Mouse (Mus musculus): ENCODE data around the gene Spsb1. TPM values are rescaled to one million over a fixed set of nuclear protein-coding genes. Genes with fewer than 3 reads are reported as not detected.

Gene Spsb1
- polyA plus RNA-seq, 2 experiments: 0.23 to 0.46 TPM

DNA sequence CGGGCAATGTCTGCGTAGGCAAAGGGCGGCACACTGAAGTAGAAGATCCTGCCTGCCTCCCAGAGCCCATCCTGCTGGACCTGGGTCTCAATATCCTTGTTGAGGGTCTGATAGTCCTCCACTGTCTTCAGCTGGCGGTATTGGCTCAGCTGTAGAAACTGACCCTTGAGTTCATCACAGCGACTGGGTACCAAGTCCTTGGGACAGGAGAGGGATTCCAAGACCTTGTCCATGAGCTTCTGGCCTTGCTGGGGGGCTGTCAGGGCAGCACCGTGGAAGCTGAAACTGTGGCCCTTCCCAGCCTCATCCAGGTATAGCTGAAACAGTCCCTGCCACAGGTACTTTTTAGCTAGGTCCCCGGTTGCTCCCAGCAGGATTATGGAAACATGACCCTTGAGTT, 41.1 kb upstream of the Spsb1 start:
- TF ChIP-seq CTCF (IDR thresholded peaks at IDR 0.05; ENCODE audit: low read depth): no peak
- no peak for TF ChIP-seq EP300 (IDR thresholded peaks at IDR 0.05; ENCODE audit: low read depth)
- H3K4me2 ChIP-seq (ENCODE audit: low read depth): no peak overlapping the region
- H3K27ac ChIP-seq: no peak overlapping the region
- H3K9ac ChIP-seq (replicated peaks): no peak overlapping the region
- no peak overlapping the region for H3K4me3 ChIP-seq (ENCODE audit: insufficient read depth in 1 of 2, low read depth in 2 of 2, low read length in 2 of 2)
- H3K4me1 ChIP-seq (replicated peaks; ENCODE audit: control insufficient read depth in 2 of 2, insufficient read depth in 2 of 2, low read length in 1 of 2): peaks cover 0 to 17% of the 10 kb centered on the region in 2 experiments; a peak in 2 of 4 replicates
- H3K27me3 ChIP-seq (ENCODE audit: control insufficient read depth, insufficient read depth, low read length): no peaks in the 10 kb centered on the region
- no peaks in the 10 kb centered on the region for H3K36me3 ChIP-seq (replicated peaks; ENCODE audit: control insufficient read depth, insufficient read depth, low read depth)
- DNase-seq (ENCODE audit: low read depth in 3 of 3, low spot score in 3 of 3) (no peak), ATAC-seq (ENCODE audit: insufficient read depth) (no peak)
- no peaks in the 10 kb centered on the region for H3K9me3 ChIP-seq (ENCODE audit: control insufficient read depth, low read length)
- 76% methylated on average over 7 of the region's 7 CpGs for WGBS (ENCODE audit: insufficient replicate concordance)

DNA sequence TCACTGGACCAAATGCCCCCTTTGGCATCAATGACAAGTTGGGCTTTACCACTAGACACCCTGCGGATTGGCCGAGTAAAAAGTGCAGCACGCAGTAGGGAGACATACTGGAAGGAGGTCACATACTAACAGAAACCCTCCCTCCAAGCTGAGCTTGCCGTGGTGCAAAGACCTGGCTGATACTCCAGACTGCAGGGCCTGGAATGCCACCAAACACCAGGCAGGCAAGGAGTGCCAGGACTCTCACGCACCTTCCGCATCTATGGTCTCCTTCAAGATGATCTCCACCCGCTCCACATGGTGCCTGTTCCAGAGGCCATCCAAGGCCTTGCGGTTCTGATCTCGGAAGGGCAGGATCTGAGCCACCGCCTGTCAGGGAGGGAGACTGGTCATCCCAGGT, 39.4 kb upstream of the Spsb1 start:
- 87% methylated on average over 10 of the region's 10 CpGs for WGBS (ENCODE audit: insufficient replicate concordance)
- Histone ChIP-seq H3K4me1 (replicated peaks; ENCODE audit: control insufficient read depth in 2 of 2, insufficient read depth in 2 of 2, low read length in 1 of 2) (peaks cover 3 to 18% of the 10 kb centered on the region in 2 experiments), H3K4me3 (ENCODE audit: insufficient read depth in 1 of 2, low read depth in 2 of 2, low read length in 2 of 2) (no peak overlapping the region), H3K9me3 (ENCODE audit: control insufficient read depth, low read length) (no peaks in the 10 kb centered on the region), H3K27me3 (ENCODE audit: control insufficient read depth, insufficient read depth, low read length) (no peaks in the 10 kb centered on the region), H3K36me3 (replicated peaks; ENCODE audit: control insufficient read depth, insufficient read depth, low read depth) (no peaks in the 10 kb centered on the region), H3K27ac (no peak overlapping the region), H3K4me2 (ENCODE audit: low read depth) (no peak overlapping the region), H3K9ac (replicated peaks) (no peak overlapping the region)
- ATAC-seq (ENCODE audit: insufficient read depth): no peak
- DNase-seq (ENCODE audit: low read depth in 3 of 3, low spot score in 3 of 3): no peak
- TF ChIP-seq CTCF (IDR thresholded peaks at IDR 0.05; ENCODE audit: low read depth) (no peak), EP300 (IDR thresholded peaks at IDR 0.05; ENCODE audit: low read depth) (no peak)

DNA sequence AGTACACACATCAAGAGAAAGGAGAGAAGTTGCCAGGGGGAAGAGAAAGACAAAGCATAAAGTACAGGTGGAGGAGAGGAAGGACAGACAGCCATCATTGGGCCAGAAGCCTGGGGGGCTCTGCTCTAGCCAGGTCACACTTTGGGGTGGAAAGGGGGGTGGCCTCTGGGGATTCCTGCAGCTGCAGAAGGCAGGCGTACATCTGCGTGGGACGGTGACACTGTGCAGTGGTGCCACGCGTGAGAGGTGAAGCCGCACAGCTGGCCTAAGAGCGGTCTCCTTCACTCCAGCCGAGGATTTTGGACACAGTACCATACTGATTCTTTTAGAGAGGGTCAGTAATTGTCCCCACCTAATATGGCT, 37.8 kb upstream of the Spsb1 start:
- H3K4me1 ChIP-seq (replicated peaks; ENCODE audit: control insufficient read depth in 2 of 2, insufficient read depth in 2 of 2, low read length in 1 of 2): peaks cover 3 to 22% of the 10 kb centered on the region in 2 experiments
- 81% methylated on average over 8 of the region's 8 CpGs for WGBS (ENCODE audit: insufficient replicate concordance)
- no peak for ATAC-seq (ENCODE audit: insufficient read depth)

GRCm38 (mm10) chr4:149991755-149992669, 37.2 kb upstream of the Spsb1 start:
- Histone ChIP-seq H3K27ac (no peak overlapping the region), H3K4me1 (replicated peaks; ENCODE audit: control insufficient read depth in 2 of 2, insufficient read depth in 2 of 2, low read length in 1 of 2) (peaks cover 3 to 22% of the 10 kb centered on the region in 2 experiments), H3K9ac (replicated peaks) (no peak overlapping the region), H3K4me3 (ENCODE audit: insufficient read depth in 1 of 2, low read depth in 2 of 2, low read length in 2 of 2) (no peak overlapping the region), H3K36me3 (replicated peaks; ENCODE audit: control insufficient read depth, insufficient read depth, low read depth) (no peaks in the 10 kb centered on the region), H3K4me2 (ENCODE audit: low read depth) (no peak overlapping the region), H3K27me3 (ENCODE audit: control insufficient read depth, insufficient read depth, low read length) (no peaks in the 10 kb centered on the region), H3K9me3 (ENCODE audit: control insufficient read depth, low read length) (no peaks in the 10 kb centered on the region)
- TF ChIP-seq EP300 (IDR thresholded peaks at IDR 0.05; ENCODE audit: low read depth) (no peak), CTCF (IDR thresholded peaks at IDR 0.05; ENCODE audit: low read depth) (no peak)
- DNase-seq (ENCODE audit: low read depth in 3 of 3, low spot score in 3 of 3): no peak
- WGBS (ENCODE audit: insufficient replicate concordance): 72% methylated on average over 13 of the region's 13 CpGs
- no peak for ATAC-seq (ENCODE audit: insufficient read depth)

More for the DNA sequence above, 37.8 kb upstream of the Spsb1 start:
- H3K4me2 ChIP-seq (ENCODE audit: low read depth): no peak overlapping the region
- H3K4me3 ChIP-seq (ENCODE audit: insufficient read depth in 1 of 2, low read depth in 2 of 2, low read length in 2 of 2): no peak overlapping the region
- H3K9ac ChIP-seq (replicated peaks): no peak overlapping the region
- no peaks in the 10 kb centered on the region for H3K36me3 ChIP-seq (replicated peaks; ENCODE audit: control insufficient read depth, insufficient read depth, low read depth)
- H3K27ac ChIP-seq: no peak overlapping the region
- H3K9me3 ChIP-seq (ENCODE audit: control insufficient read depth, low read length): no peaks in the 10 kb centered on the region
- no peaks in the 10 kb centered on the region for H3K27me3 ChIP-seq (ENCODE audit: control insufficient read depth, insufficient read depth, low read length)
- no peak for TF ChIP-seq CTCF (IDR thresholded peaks at IDR 0.05; ENCODE audit: low read depth)
- no peak for TF ChIP-seq EP300 (IDR thresholded peaks at IDR 0.05; ENCODE audit: low read depth)
- no peak for DNase-seq (ENCODE audit: low read depth in 3 of 3, low spot score in 3 of 3)

DNA sequence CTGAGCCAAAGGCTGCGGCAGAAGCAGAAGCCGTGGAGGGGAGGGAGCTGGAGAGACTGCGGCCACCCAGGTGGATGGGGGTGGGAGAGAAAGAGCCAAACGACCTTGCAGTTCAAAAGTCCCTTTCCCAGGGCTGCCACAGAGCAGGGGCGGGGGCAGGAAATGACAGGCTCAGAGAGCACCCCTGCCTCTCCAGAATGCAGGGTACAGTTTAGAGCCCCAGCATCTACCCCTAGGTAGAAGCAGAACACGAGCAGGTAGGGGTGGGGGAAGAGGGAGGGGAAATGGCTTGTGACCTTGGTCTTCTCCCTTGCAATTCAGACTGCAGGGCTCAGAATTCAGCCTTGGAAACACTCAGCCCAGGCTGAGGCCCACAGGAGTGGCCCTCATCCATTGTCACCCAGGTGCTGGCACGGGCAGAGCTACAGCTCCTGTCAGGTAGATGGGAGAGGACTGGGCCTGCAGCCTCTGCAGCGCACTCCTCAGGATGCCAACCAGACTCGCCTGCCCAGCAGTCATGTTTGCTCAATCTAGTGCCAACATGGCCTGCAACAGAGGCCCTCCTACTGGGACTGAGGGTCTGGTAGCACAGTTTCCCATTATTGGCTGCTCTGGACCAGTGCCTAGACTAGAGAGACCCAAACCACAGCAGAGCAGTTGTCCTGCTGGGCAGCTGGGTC, 36.3 kb upstream of the Spsb1 start:
- Histone ChIP-seq H3K9ac (replicated peaks) (no peak overlapping the region), H3K4me1 (replicated peaks; ENCODE audit: control insufficient read depth in 2 of 2, insufficient read depth in 2 of 2, low read length in 1 of 2) (peaks cover 3 to 22% of the 10 kb centered on the region in 2 experiments), H3K4me2 (ENCODE audit: low read depth) (no peak overlapping the region), H3K9me3 (ENCODE audit: control insufficient read depth, low read length) (no peaks in the 10 kb centered on the region), H3K27ac (no peak overlapping the region), H3K27me3 (ENCODE audit: control insufficient read depth, insufficient read depth, low read length) (no peaks in the 10 kb centered on the region), H3K36me3 (replicated peaks; ENCODE audit: control insufficient read depth, insufficient read depth, low read depth) (no peaks in the 10 kb centered on the region), H3K4me3 (ENCODE audit: insufficient read depth in 1 of 2, low read depth in 2 of 2, low read length in 2 of 2) (no peak overlapping the region)
- ATAC-seq (ENCODE audit: insufficient read depth) (0 out of 2 replicates have a peak, but pooled peaks have one; percentile 4), DNase-seq (ENCODE audit: low read depth in 3 of 3, low spot score in 3 of 3) (no peak)
- TF ChIP-seq EP300 (IDR thresholded peaks at IDR 0.05; ENCODE audit: low read depth) (no peak), CTCF (IDR thresholded peaks at IDR 0.05; ENCODE audit: low read depth) (no peak)
- 36% methylated on average over 9 of the region's 9 CpGs for WGBS (ENCODE audit: insufficient replicate concordance)

Data from liver, embryonic 14.5 days (tissue).